Mouse (Mus musculus) MEL (cell line): ENCODE data around the gene Ip6k3.

Source experiments
- CTCF ChIP-seq, 3 experiments: IDR thresholded peaks in 2 of 3; conservative IDR thresholded peaks in 1 of 3; 2 replicates each; pipeline ENCODE4 v1.5.1; 2011 to 2012; ENCODE audit warnings: low read length in 3 of 3, low read depth in 2 of 3, mild to moderate bottlenecking in 2 of 3, improper control_type of control experiment in 1 of 3, inconsistent platforms in 1 of 3, mixed read lengths in 1 of 3, moderate library complexity in 1 of 3; ENCODE audit not compliant: control insufficient read depth in 1 of 3, insufficient read depth in 1 of 3, poor library complexity in 1 of 3, severe bottlenecking in 1 of 3
- EP300 ChIP-seq, 2 experiments: IDR thresholded peaks; 2 replicates each; pipeline ENCODE4 v1.6.1; 2011; ENCODE audit warnings: improper control_type of control experiment in 2 of 2, low read length in 2 of 2, low read depth in 1 of 2, mild to moderate bottlenecking in 1 of 2
- GATA1 ChIP-seq: IDR thresholded peaks from 2 replicates; pipeline ENCODE4 v1.6.1; 2011; ENCODE audit warnings: low read depth, low read length, improper control_type of control experiment
- MAX ChIP-seq: IDR thresholded peaks from 2 replicates; pipeline ENCODE4 v1.6.1; 2011; ENCODE audit warnings: low read length, improper control_type of control experiment
- MEF2A ChIP-seq: IDR thresholded peaks from 2 replicates; pipeline ENCODE4 v1.6.1; 2014; ENCODE audit warnings: low read depth, mild to moderate bottlenecking, inconsistent platforms, low read length, improper control_type of control experiment; ENCODE audit not compliant: poor library complexity, insufficient replicate concordance, severe bottlenecking; ENCODE audit errors: extremely low read depth
- NELFE ChIP-seq: IDR thresholded peaks from 2 replicates; pipeline ENCODE4 v1.6.1; 2011; ENCODE audit warnings: low read depth, low read length, improper control_type of control experiment
- POLR2A ChIP-seq, 2 experiments: IDR thresholded peaks; 2 replicates each; pipeline ENCODE4 v1.6.1; 2011 to 2012; ENCODE audit warnings: low read length in 2 of 2, mild to moderate bottlenecking in 2 of 2, control low read depth in 1 of 2, improper control_type of control experiment in 1 of 2, low read depth in 1 of 2, moderate library complexity in 1 of 2; ENCODE audit not compliant: control insufficient read depth in 1 of 2, insufficient read depth in 1 of 2, poor library complexity in 1 of 2
- POLR2AphosphoS2 ChIP-seq: IDR thresholded peaks from 2 replicates; pipeline ENCODE4 v1.6.1; 2011; ENCODE audit warnings: low read length, improper control_type of control experiment
- SMC3 ChIP-seq: IDR thresholded peaks from 2 replicates; pipeline ENCODE4 v1.6.1; 2011; ENCODE audit warnings: low read depth, low read length, improper control_type of control experiment
- ZMIZ1 ChIP-seq: IDR thresholded peaks from 2 replicates; pipeline ENCODE4 v1.6.1; 2012; ENCODE audit warnings: low read depth, mild to moderate bottlenecking, inconsistent platforms, low read length, improper control_type of control experiment, moderate library complexity

GRCm38 (mm10) chr17:27199864-27200263 lies 32.3 kb upstream of the Ip6k3 start:
- TF ChIP-seq CTCF (IDR thresholded peaks at IDR 0.05 in 2 of 3, conservative IDR thresholded peaks at IDR 0.05 in 1 of 3; ENCODE audit: control insufficient read depth in 1 of 3, insufficient read depth in 1 of 3, low read depth in 2 of 3, low read length in 3 of 3, poor library complexity in 1 of 3, severe bottlenecking in 1 of 3) (no peak), POLR2A (IDR thresholded peaks at IDR 0.05; ENCODE audit: control insufficient read depth in 1 of 2, insufficient read depth in 1 of 2, low read depth in 1 of 2, low read length in 2 of 2, poor library complexity in 1 of 2) (no peak), ZMIZ1 (no peak), EP300 (IDR thresholded peaks at IDR 0.05; ENCODE audit: low read depth in 1 of 2, low read length in 2 of 2) (no peak), MAX (no peak), SMC3 (no peak), MEF2A (no peak), NELFE (no peak), POLR2AphosphoS2 (no peak), GATA1 (0 out of 2 replicates have a peak, but pooled peaks have one; percentile 8)
